Mouse (Mus musculus): ENCODE measurements at regions not wholly inside any gene's neighbourhood (a gene's known extent, or its start where the extent isn't known, plus 50 kb on each side); places are given as distances from the start of the nearest gene placed in this dataset.

- TF ChIP-seq CTCF (IDR thresholded peaks at IDR 0.05; ENCODE audit: borderline replicate concordance, control insufficient read depth, extremely low read depth, insufficient read depth, low read length, poor library complexity) = no peak
- no peak for TF ChIP-seq POLR2A (IDR thresholded peaks at IDR 0.05; ENCODE audit: control insufficient read depth, extremely low read depth, insufficient read depth, low read length, poor library complexity)
- DNase-seq = no peak
- Histone ChIP-seq H3K4me1 (replicated peaks; ENCODE audit: control insufficient read depth, insufficient read depth, low read length) (no peaks in the 10 kb centered on the region), H3K4me3 (ENCODE audit: control insufficient read depth, insufficient read depth, low read length) (no peak overlapping the region), H3K27me3 (ENCODE audit: control insufficient read depth, insufficient read depth, low read length) (no peaks in the 10 kb centered on the region), H3K27ac (ENCODE audit: control insufficient read depth, insufficient read depth, low read length) (no peak overlapping the region), H3K36me3 (ENCODE audit: control insufficient read depth, insufficient read depth, low read length) (no peaks in the 10 kb centered on the region)
These were observed 381.2 kb downstream of the Arl4a start for GRCm38 (mm10) chr12:39656606-39657005.

- no peak overlapping the region for H3K27ac ChIP-seq (ENCODE audit: control insufficient read depth, insufficient read depth, low read length)
- no peaks in the 10 kb centered on the region for H3K36me3 ChIP-seq (ENCODE audit: control insufficient read depth, insufficient read depth, low read length)
- no peak overlapping the region for H3K4me3 ChIP-seq (ENCODE audit: control insufficient read depth, insufficient read depth, low read length)
- no peak for DNase-seq
- H3K4me1 ChIP-seq (replicated peaks; ENCODE audit: control insufficient read depth, insufficient read depth, low read length) = no peaks in the 10 kb centered on the region
- H3K27me3 ChIP-seq (ENCODE audit: control insufficient read depth, insufficient read depth, low read length) = no peaks in the 10 kb centered on the region
- no peak for TF ChIP-seq POLR2A (IDR thresholded peaks at IDR 0.05; ENCODE audit: control insufficient read depth, extremely low read depth, insufficient read depth, low read length, poor library complexity)
- TF ChIP-seq CTCF (IDR thresholded peaks at IDR 0.05; ENCODE audit: borderline replicate concordance, control insufficient read depth, extremely low read depth, insufficient read depth, low read length, poor library complexity) = no peak
These were observed 388.9 kb downstream of the Arl4a start for GRCm38 (mm10) chr12:39648952-39649351.

- no peak for DNase-seq
- no peak for TF ChIP-seq POLR2A (IDR thresholded peaks at IDR 0.05; ENCODE audit: control insufficient read depth, extremely low read depth, insufficient read depth, low read length, poor library complexity)
- no peak for TF ChIP-seq CTCF (IDR thresholded peaks at IDR 0.05; ENCODE audit: borderline replicate concordance, control insufficient read depth, extremely low read depth, insufficient read depth, low read length, poor library complexity)
- Histone ChIP-seq H3K27ac (ENCODE audit: control insufficient read depth, insufficient read depth, low read length) (no peak overlapping the region), H3K36me3 (ENCODE audit: control insufficient read depth, insufficient read depth, low read length) (no peaks in the 10 kb centered on the region), H3K4me3 (ENCODE audit: control insufficient read depth, insufficient read depth, low read length) (no peak overlapping the region), H3K27me3 (ENCODE audit: control insufficient read depth, insufficient read depth, low read length) (no peaks in the 10 kb centered on the region), H3K4me1 (replicated peaks; ENCODE audit: control insufficient read depth, insufficient read depth, low read length) (no peaks in the 10 kb centered on the region)
- 88% methylated on average over 3 of the region's 3 CpGs for WGBS
These were observed 391.3 kb downstream of the Arl4a start for GRCm38 (mm10) chr12:39646556-39646955.

DNA sequence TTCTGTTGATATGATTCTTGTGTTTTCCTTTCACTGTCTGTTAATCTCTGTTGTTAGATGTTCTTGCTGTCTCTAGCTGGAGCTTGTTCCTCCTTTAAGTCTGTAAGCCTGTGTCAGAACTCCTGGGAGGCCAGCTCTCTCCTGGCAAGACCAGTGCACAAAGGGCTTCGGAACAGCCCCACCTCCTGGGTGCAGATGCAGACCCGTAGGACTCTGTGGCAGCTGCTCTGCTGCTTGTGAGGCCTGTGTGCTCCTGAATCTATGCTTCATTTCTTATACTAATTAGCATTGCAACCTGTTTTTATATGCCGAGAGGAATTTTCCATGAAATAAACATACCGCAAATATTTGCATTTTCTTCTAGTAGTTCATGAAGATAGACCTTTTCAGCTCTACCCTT lies 392.2 kb downstream of the Arl4a start:
- Histone ChIP-seq H3K27me3 (ENCODE audit: control insufficient read depth, insufficient read depth, low read length) (no peaks in the 10 kb centered on the region), H3K36me3 (ENCODE audit: control insufficient read depth, insufficient read depth, low read length) (no peaks in the 10 kb centered on the region), H3K27ac (ENCODE audit: control insufficient read depth, insufficient read depth, low read length) (no peak overlapping the region), H3K4me3 (ENCODE audit: control insufficient read depth, insufficient read depth, low read length) (no peak overlapping the region), H3K4me1 (replicated peaks; ENCODE audit: control insufficient read depth, insufficient read depth, low read length) (no peaks in the 10 kb centered on the region)
- no peak for TF ChIP-seq CTCF (IDR thresholded peaks at IDR 0.05; ENCODE audit: borderline replicate concordance, control insufficient read depth, extremely low read depth, insufficient read depth, low read length, poor library complexity)
- TF ChIP-seq POLR2A (IDR thresholded peaks at IDR 0.05; ENCODE audit: control insufficient read depth, extremely low read depth, insufficient read depth, low read length, poor library complexity) = no peak
- DNase-seq = no peak
- 91% methylated on average over 4 of the region's 4 CpGs for WGBS

GRCm38 (mm10) chr12:39639246-39639645 lies 398.6 kb downstream of the Arl4a start:
- TF ChIP-seq POLR2A (IDR thresholded peaks at IDR 0.05; ENCODE audit: control insufficient read depth, extremely low read depth, insufficient read depth, low read length, poor library complexity) (no peak), CTCF (IDR thresholded peaks at IDR 0.05; ENCODE audit: borderline replicate concordance, control insufficient read depth, extremely low read depth, insufficient read depth, low read length, poor library complexity) (no peak)
- H3K36me3 ChIP-seq (ENCODE audit: control insufficient read depth, insufficient read depth, low read length) = no peaks in the 10 kb centered on the region
- H3K4me3 ChIP-seq (ENCODE audit: control insufficient read depth, insufficient read depth, low read length) = no peak overlapping the region
- WGBS = 88% methylated on average over 6 of the region's 6 CpGs
- no peaks in the 10 kb centered on the region for H3K27me3 ChIP-seq (ENCODE audit: control insufficient read depth, insufficient read depth, low read length)
- no peak for DNase-seq
- no peak overlapping the region for H3K27ac ChIP-seq (ENCODE audit: control insufficient read depth, insufficient read depth, low read length)
- H3K4me1 ChIP-seq (replicated peaks; ENCODE audit: control insufficient read depth, insufficient read depth, low read length) = no peaks in the 10 kb centered on the region

DNA sequence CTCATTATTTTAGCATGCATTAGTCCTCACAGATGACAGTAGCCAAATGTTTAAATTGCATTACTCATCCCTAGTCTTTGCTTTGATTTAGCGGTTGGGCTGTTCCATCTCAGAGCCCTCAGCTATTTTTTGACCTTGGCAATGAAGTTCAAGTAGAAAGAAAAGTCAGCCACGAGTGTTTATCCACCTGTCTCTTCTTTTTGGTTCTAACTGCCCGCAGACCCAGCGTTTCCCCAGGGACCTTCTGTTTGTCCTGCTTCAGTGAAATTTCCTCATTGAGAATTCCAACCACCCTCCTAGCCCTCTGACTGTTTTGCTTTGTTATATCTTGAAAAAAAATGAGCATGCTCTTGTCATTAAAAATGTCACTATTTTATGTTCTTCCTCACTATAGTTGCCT lies 403.5 kb downstream of the Arl4a start:
- Histone ChIP-seq H3K36me3 (ENCODE audit: control insufficient read depth, insufficient read depth, low read length) (no peaks in the 10 kb centered on the region), H3K4me1 (replicated peaks; ENCODE audit: control insufficient read depth, insufficient read depth, low read length) (no peaks in the 10 kb centered on the region), H3K27me3 (ENCODE audit: control insufficient read depth, insufficient read depth, low read length) (no peaks in the 10 kb centered on the region), H3K27ac (ENCODE audit: control insufficient read depth, insufficient read depth, low read length) (no peak overlapping the region), H3K4me3 (ENCODE audit: control insufficient read depth, insufficient read depth, low read length) (no peak overlapping the region)
- 85% methylated on average over 4 of the region's 4 CpGs for WGBS
- TF ChIP-seq CTCF (IDR thresholded peaks at IDR 0.05; ENCODE audit: borderline replicate concordance, control insufficient read depth, extremely low read depth, insufficient read depth, low read length, poor library complexity) (no peak), POLR2A (IDR thresholded peaks at IDR 0.05; ENCODE audit: control insufficient read depth, extremely low read depth, insufficient read depth, low read length, poor library complexity) (no peak)
- DNase-seq = no peak

- Histone ChIP-seq H3K27ac (ENCODE audit: control insufficient read depth, insufficient read depth, low read length) (no peak overlapping the region), H3K36me3 (ENCODE audit: control insufficient read depth, insufficient read depth, low read length) (no peaks in the 10 kb centered on the region), H3K4me3 (ENCODE audit: control insufficient read depth, insufficient read depth, low read length) (no peak overlapping the region), H3K27me3 (ENCODE audit: control insufficient read depth, insufficient read depth, low read length) (no peaks in the 10 kb centered on the region), H3K4me1 (replicated peaks; ENCODE audit: control insufficient read depth, insufficient read depth, low read length) (no peaks in the 10 kb centered on the region)
- WGBS = 90% methylated on average over 1 of the region's 1 CpGs
- TF ChIP-seq POLR2A (IDR thresholded peaks at IDR 0.05; ENCODE audit: control insufficient read depth, extremely low read depth, insufficient read depth, low read length, poor library complexity) (no peak), CTCF (IDR thresholded peaks at IDR 0.05; ENCODE audit: borderline replicate concordance, control insufficient read depth, extremely low read depth, insufficient read depth, low read length, poor library complexity) (no peak)
- DNase-seq = no peak
These were observed 416.6 kb downstream of the Arl4a start for GRCm38 (mm10) chr12:39621266-39621665.

Data from thymus, adult 2 months (tissue).